Mouse (Mus musculus) cerebellum, adult 9-11 months (tissue): ENCODE measurements around the gene Tex21.
"Not testable (repeated sequence)": the region's sequence is repeated elsewhere in the genome, so short reads cannot be mapped to it uniquely, and the experiment has no call there.

Source experiments
- DNase-seq: peaks from one replicate; pipeline ENCODE4 v3.0.0; 2022

Tex21 gene

GRCm38 (mm10) chr12:76194526-76194925 lies 52.0 kb downstream of the Tex21 start:
- no peak for DNase-seq

- peak; percentile 28 for DNase-seq
These were observed 55.6 kb downstream of the Tex21 start for GRCm38 (mm10) chr12:76190940-76191339.

GRCm38 (mm10) chr12:76187849-76188248 lies 58.7 kb downstream of the Tex21 start:
- DNase-seq = peak; percentile 22

GRCm38 (mm10) chr12:76186473-76186872 lies 60.1 kb downstream of the Tex21 start:
- no peak for DNase-seq

GRCm38 (mm10) chr12:76185167-76185816 lies 61.3 kb downstream of the Tex21 start:
- DNase-seq = no peak

- DNase-seq = no peak
These were observed 62.3 kb downstream of the Tex21 start for GRCm38 (mm10) chr12:76184271-76184670.

GRCm38 (mm10) chr12:76182831-76183230 lies 63.7 kb downstream of the Tex21 start:
- DNase-seq = no peak

GRCm38 (mm10) chr12:76181471-76181870 lies 65.1 kb downstream of the Tex21 start:
- DNase-seq = no peak

- no peak for DNase-seq
These were observed 66.1 kb downstream of the Tex21 start for GRCm38 (mm10) chr12:76180442-76180841.

- no peak for DNase-seq
These were observed 67.0 kb downstream of the Tex21 start for GRCm38 (mm10) chr12:76179527-76179926.

GRCm38 (mm10) chr12:76179051-76179450 lies 67.5 kb downstream of the Tex21 start:
- no peak for DNase-seq

- peak; percentile 65 for DNase-seq
These were observed 68.6 kb downstream of the Tex21 start for GRCm38 (mm10) chr12:76177864-76178518.

GRCm38 (mm10) chr12:76177000-76177863 lies 69.3 kb downstream of the Tex21 start, which contains the start of gene Esr2:
Gene Esr2, minus strand, starts transcription at chr12:76177259.
- DNase-seq = peak; percentile 12

GRCm38 (mm10) chr12:76165641-76166040 lies 80.9 kb downstream of the Tex21 start:
- DNase-seq = no peak

GRCm38 (mm10) chr12:76152389-76152788 lies 94.2 kb downstream of the Tex21 start:
- not testable (repeated sequence) for DNase-seq
